In genomic region chr11:117991502-117992470, GRCm38 (mm10) we compare ENCODE assay signal across 9 mouse cellular contexts. TPM values are rescaled to one million over a fixed set of nuclear protein-coding genes. Genes with fewer than 3 reads are reported as not detected.
DNase-seq lines count a peak whose midpoint lies in the region; ATAC-seq and TF ChIP-seq lines count a peak whose summit lies in the region.
"Had no signal": no experiment of that assay in that cellular context is flagged by ENCODE, and none has a peak within 500 bp of the region (broad histone marks: within the 10 kb centered on the region; RNA-seq: fewer than 3 reads in every experiment).

No protein-coding gene starts in this region.

- no peak for TF ChIP-seq POLR2A in bone marrow, adult 2 months (IDR thresholded peaks at IDR 0.05; ENCODE audit: borderline replicate concordance, control insufficient read depth, low read depth, low read length)

- no peaks in the 10 kb centered on the region for H3K36me3 ChIP-seq in limb, embryonic 13.5 days
- no peaks in the 10 kb centered on the region for H3K36me3 ChIP-seq in hindbrain, embryonic 12.5 days
- H3K36me3 ChIP-seq: hindbrain, embryonic 15.5 days had no signal

- H3K9me3 ChIP-seq in limb, embryonic 13.5 days = no peaks in the 10 kb centered on the region
- no peaks in the 10 kb centered on the region for H3K9me3 ChIP-seq in hindbrain, embryonic 12.5 days (replicated peaks)
- H3K9me3 ChIP-seq: hindbrain, embryonic 15.5 days had no signal

- no peak overlapping the region for H3K4me3 ChIP-seq in bone marrow, adult 2 months (replicated peaks; ENCODE audit: control insufficient read depth, low read depth, low read length)
- H3K4me3 ChIP-seq in limb, embryonic 13.5 days = no peak overlapping the region
- no peak overlapping the region for H3K4me3 ChIP-seq in hindbrain, embryonic 12.5 days
- H3K4me3 ChIP-seq: hindbrain, embryonic 15.5 days had no signal

- peaks cover 20% of the 10 kb centered on the region for H3K4me1 ChIP-seq in bone marrow, adult 2 months (ENCODE audit: control insufficient read depth, insufficient read depth, low read length)
- H3K4me1 ChIP-seq in limb, embryonic 13.5 days = peaks cover 73% of the 10 kb centered on the region
- H3K4me1 ChIP-seq in hindbrain, embryonic 12.5 days = peaks cover 55% of the 10 kb centered on the region

- DNase-seq in layer of hippocampus, adult 9-11 months = peak; percentile 85
- DNase-seq in layer of hippocampus, postnatal 36 days = no peak
- DNase-seq in retina, adult 2 months (ENCODE audit: low read depth, low spot score) = peak; percentile 62
- DNase-seq in frontal cortex, postnatal 10 days (ENCODE audit: low spot score in 2 of 2) = no peak

- H3K27ac ChIP-seq in bone marrow, adult 2 months (ENCODE audit: control insufficient read depth, insufficient read depth, low read depth, low read length, poor library complexity) = peak overlapping the region; percentile 91
- H3K27ac ChIP-seq in limb, embryonic 13.5 days = no peak overlapping the region
- H3K27ac ChIP-seq in hindbrain, embryonic 12.5 days = no peak overlapping the region
- H3K27ac ChIP-seq: hindbrain, embryonic 15.5 days had no signal

- WGBS in bone marrow, adult 2 months = 19% methylated on average over 9 of the region's 9 CpGs
- WGBS in limb, embryonic 13.5 days = 72% methylated on average over 9 of the region's 9 CpGs
- WGBS in hindbrain, embryonic 12.5 days = 73% methylated on average over 9 of the region's 9 CpGs

- H3K27me3 ChIP-seq in limb, embryonic 13.5 days = no peaks in the 10 kb centered on the region
- H3K27me3 ChIP-seq in hindbrain, embryonic 12.5 days = no peaks in the 10 kb centered on the region
- H3K27me3 ChIP-seq: hindbrain, embryonic 15.5 days had no signal

- TF ChIP-seq CTCF in bone marrow, adult 2 months (IDR thresholded peaks at IDR 0.05; ENCODE audit: control insufficient read depth, insufficient read depth, low read length) = 0 out of 2 replicates have a peak, but pooled peaks have one; percentile 1

- H3K9ac ChIP-seq in limb, embryonic 13.5 days = 0 out of 2 replicates have a peak overlapping the region, but pooled peaks have one; percentile 35
- H3K9ac ChIP-seq in hindbrain, embryonic 12.5 days = no peak overlapping the region
- H3K9ac ChIP-seq: hindbrain, embryonic 15.5 days had no signal

- no peak overlapping the region for H3K4me2 ChIP-seq in limb, embryonic 13.5 days (replicated peaks)
- no peak overlapping the region for H3K4me2 ChIP-seq in hindbrain, embryonic 12.5 days (replicated peaks)
- H3K4me2 ChIP-seq: hindbrain, embryonic 15.5 days had no signal

- no peak for ATAC-seq in limb, embryonic 13.5 days (ENCODE audit: low FRiP score, low read depth)
- no peak for ATAC-seq in frontal cortex, adult (ENCODE audit: low TSS enrichment)
- ATAC-seq in hindbrain, embryonic 12.5 days (ENCODE audit: low FRiP score) = no peak

RNA-seq across cellular contexts. Expression of gene Pgs1, which starts 5.7 kb away (rescaled TPM):
- total RNA-seq in layer of hippocampus, postnatal 36 days (2021) = 10 to 100 TPM; 75.1 to 79.4 TPM
- 27.1 and 67.5 TPM in 2 replicates for polyA plus RNA-seq in bone marrow, adult 2 months (2011; ENCODE audit: insufficient read depth, insufficient read length, low replicate concordance, missing spikeins)
- polyA plus RNA-seq in limb, embryonic 13.5 days (2015; fragmentation: Nextera tagmentation; extraction: Ambion mirVana) = 34.4 and 35.7 TPM in 2 replicates
- polyA plus RNA-seq in hindbrain, embryonic 12.5 days (2016; fragmentation: Nextera tagmentation; extraction: Ambion mirVana) = 41.8 and 46.7 TPM in 2 replicates

RNA-seq across cellular contexts. Expression of gene Socs3, which starts 21.9 kb away (rescaled TPM):
- 1 to 10 TPM; 1.3 to 1.4 TPM for total RNA-seq in layer of hippocampus, postnatal 36 days (2021)
- 3.4 and 9.6 TPM in 2 replicates for polyA plus RNA-seq in bone marrow, adult 2 months (2011; ENCODE audit: insufficient read depth, insufficient read length, low replicate concordance, missing spikeins)
- 15.6 and 15.8 TPM in 2 replicates for polyA plus RNA-seq in limb, embryonic 13.5 days (2015; fragmentation: Nextera tagmentation; extraction: Ambion mirVana)
- 10.4 and 11.8 TPM in 2 replicates for polyA plus RNA-seq in hindbrain, embryonic 12.5 days (2016; fragmentation: Nextera tagmentation; extraction: Ambion mirVana)

Comparison
In these comparisons a context has a peak if more than half of its experiments do, and no peak if none do; other contexts are left out.
1. DNase-seq: peak in layer of hippocampus, adult 9-11 months (single experiment) and retina, adult 2 months (single experiment); none in layer of hippocampus, postnatal 36 days (0 of 2) and frontal cortex, postnatal 10 days (0 of 2).